Mouse (Mus musculus) embryo, embryonic 9.5 days (tissue): ENCODE results near the gene Gm49340.
"Not testable (repeated sequence)": the region's sequence is repeated elsewhere in the genome, so short reads cannot be mapped to it uniquely, and the experiment has no call there.

Experiments
- DNase-seq: peaks from one replicate; pipeline ENCODE4 v3.0.0-alpha.2; 2017; ENCODE audit errors: extremely low spot score

Gm49340 gene

DNA sequence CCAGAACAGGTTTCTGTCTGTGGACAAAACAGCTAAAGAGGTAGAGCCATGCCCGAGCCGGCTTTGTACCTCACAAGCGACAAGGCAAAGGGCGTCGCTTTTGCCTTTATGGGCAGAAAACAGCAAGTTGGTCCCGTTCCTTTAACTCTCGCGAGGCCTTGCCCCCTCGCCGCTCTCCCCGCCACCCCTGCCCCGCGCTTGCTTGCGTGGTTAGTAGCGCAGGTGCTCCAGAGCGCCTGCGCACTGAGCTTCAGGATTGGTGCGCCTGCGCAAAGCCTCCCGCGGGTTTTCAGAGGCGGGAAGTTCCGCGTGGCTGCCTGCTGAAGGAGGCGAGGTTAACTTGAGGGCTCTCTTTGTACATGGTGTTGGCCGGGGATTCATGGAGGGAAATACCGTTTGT lies at the start of gene Gm49340, which contains the start of the genes Aspa and Spata22:
TSS of gene Gm49340 (plus strand) at position 300 of the 400 bp plus-strand sequence.
TSS of gene Aspa (minus strand) at position 155 of the 400 bp plus-strand sequence.
TSS of gene Spata22 (plus strand) at position 300 of the 400 bp plus-strand sequence.
- no peak for DNase-seq

DNA sequence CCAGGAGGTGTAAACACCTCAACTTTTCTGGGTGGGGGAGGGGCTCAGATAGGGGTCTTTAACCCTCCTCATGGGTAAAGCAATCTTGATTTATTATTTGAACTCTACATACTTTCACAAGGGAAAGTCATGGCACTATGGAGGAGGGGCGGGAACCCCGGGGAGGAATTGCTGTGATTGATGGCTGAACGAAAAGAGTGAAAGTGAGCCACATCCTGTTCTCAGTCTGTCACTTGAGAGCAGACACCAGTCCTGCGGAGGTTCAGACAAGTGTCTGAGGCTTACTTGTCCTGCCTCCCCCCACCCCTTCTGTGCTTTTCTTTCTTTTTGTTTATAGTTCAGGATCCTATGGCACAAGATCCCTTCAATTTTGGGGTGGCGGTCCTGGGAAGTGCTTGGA lies 48.8 kb upstream of the Gm49340 start:
- peak; percentile 18 for DNase-seq

- peak; percentile 54 for DNase-seq
Observed at GRCm38 (mm10) chr11:73281528-73282027, 48.0 kb upstream of the Gm49340 start.

- no peak for DNase-seq
Observed at GRCm38 (mm10) chr11:73283369-73283768, 46.2 kb upstream of the Gm49340 start.

DNA sequence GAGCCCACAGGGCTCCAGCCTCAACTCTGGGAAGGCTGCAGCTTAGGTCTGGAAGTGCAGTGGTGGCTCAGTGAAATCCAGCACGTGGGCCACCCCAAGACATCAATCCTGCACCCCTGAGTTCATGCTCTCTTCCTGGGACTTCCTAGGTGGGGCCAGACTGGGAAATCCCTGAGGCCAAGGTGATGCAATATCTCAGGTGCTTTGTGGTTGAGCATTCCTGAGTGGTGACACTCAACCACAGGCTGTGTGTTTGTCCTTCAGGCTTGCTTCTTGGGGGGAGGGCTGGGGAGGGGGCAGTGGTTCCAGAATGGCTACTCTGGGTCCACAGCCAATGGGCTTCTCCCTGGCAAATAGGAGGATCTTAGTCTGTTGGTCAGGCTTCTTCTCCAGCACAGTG lies 45.6 kb upstream of the Gm49340 start:
- DNase-seq: no peak

GRCm38 (mm10) chr11:73284351-73284750 lies 45.2 kb upstream of the Gm49340 start:
- no peak for DNase-seq

DNA sequence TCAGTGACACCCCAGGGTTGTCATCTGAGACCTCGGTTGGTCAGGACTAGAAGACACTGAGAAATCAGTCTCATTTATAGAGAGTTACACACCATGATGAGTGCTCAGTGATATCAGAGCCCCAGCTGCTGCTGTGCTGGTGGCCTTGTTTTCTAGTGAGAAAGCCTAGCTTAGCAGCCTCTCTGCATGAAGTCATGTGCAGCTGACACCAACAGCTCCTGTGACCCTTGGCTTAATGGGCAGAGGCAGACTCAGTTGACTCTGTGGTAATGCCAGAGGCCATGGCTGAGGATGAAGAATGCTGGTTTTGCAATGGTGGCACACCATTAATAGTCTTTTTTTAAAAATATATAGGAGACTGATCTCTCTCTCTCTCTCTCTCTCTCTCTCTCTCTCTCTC lies 39.9 kb upstream of the Gm49340 start:
- no peak for DNase-seq

DNA sequence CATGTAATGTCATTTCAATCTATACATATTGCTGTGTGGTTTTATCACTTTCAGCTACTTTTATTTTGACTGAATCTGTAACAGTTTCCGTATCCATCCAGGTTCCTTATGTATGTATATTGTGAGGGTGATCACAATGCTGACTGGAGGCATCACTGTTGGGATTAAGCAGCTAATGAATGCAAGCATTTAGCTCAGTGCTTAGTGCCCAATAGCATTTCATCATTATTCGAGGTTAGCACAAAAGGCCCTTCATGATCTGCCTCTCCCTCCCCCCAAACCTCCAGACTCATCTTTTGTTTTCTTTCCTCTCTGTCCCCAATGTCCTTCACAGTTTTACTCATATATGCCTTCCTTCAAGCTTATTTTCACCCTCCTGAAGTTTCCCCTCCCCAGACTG lies 26.4 kb upstream of the Gm49340 start:
- DNase-seq: no peak

DNA sequence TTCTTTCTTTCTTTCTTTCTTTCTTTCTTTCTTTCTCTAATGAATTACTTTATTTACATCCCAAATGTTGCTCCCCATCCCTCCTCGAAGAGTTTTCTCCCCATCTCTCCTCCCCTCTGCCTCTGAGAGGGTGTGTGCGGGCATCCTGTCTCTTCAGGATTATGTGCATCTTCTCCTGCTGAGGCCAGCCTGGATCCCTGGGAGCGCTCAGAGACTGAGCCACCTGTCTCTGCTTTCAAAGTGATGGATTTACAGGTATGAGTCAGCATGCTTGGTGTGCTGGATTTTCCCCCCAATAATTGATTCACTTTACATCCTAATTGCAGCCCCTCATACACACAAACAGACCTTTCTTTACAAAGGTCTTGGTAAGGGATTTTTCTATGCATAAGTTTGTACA lies 13.6 kb upstream of the Gm49340 start:
- no peak for DNase-seq

- not testable (repeated sequence) for DNase-seq
Observed at GRCm38 (mm10) chr11:73318581-73318980, 11.0 kb upstream of the Gm49340 start.

GRCm38 (mm10) chr11:73321064-73321463 lies 8.5 kb upstream of the Gm49340 start:
- DNase-seq: not testable (repeated sequence)

GRCm38 (mm10) chr11:73323906-73324830 lies 5.4 kb upstream of the Gm49340 start:
- no peak for DNase-seq

- no peak for DNase-seq
Observed at GRCm38 (mm10) chr11:73326485-73326886, 3.1 kb upstream of the Gm49340 start.

DNA sequence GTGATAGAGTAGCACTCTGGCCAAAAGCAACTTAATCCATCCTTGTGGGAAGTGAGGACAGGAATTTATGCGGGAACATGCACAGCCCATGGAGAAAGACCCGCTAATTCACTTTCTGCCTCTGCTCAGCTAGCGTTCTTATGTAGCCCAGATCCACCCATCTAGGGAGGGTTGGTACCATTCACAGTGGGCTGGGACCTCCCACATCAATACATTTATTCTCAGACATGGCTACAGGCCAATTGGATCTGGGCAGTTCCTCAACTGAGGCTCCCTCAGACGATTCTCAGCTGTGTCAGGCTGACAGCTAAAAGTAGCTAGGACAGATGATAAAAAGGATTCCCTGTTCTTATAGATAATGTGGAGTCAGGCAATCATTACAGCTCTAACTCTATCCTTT lies 2.2 kb upstream of the Gm49340 start:
- no peak for DNase-seq

- no peak for DNase-seq
Observed at GRCm38 (mm10) chr11:73333357-73333756, 3.8 kb downstream of the Gm49340 start.

DNA sequence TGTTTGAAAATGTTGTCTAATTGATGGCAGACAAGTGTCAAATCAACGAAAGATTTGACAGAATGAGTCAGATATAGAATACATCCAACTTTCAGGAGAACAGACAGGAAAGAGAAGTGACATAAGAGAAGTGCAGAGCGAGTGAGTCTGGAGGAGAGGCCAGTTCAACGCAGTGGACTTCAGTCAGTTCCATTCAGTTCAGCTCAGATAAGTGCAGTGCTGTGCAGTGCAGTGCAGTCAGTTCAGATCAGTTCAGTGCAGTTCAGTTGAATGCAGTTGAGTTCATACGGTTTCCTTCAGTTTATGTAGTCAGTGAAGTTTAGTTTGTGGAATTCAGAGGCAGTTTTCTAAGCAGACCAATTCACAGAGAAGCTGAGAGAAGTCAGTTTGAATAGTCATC lies 7.4 kb downstream of the Gm49340 start:
- DNase-seq: no peak

DNA sequence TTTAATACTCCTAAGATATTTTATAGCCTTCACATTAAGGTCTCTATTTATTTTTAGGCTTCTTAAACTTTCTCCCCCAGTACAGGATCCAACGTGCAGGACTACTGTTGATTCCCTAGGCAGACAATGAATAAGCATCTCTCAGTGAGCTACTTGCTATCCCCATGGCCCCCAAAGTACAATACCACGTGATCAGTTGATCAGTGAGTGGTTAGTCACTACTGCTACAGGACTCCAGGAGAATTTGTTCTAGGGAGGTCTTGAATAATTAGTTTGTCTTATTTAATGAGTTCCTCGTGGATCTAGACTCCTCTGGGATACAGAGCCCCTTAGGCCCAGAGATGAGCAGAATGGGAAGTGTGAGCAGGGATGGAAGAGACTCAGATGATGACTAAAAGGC lies 20.9 kb downstream of the Gm49340 start, which contains the start of gene Olfr20:
TSS of gene Olfr20 (plus strand) at position 301 of the 400 bp plus-strand sequence.
- no peak for DNase-seq

DNA sequence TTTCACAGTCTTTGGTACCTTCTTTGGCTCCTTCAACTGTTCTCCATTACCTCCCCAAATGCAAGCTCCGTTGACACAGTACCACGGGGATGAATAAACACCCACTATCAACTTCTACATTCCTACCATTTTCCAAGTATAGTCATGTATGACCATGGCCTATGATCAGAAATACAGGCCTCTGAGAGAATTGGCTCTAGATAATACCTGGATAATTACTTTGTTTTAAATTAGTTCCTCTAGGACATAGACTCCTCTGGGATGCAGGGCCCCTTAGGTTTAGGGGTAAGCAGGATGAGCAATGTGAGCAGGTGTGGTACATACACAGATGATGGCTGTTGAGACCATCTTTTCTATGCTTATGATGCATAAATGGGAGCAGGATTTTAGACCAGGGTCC lies 41.4 kb downstream of the Gm49340 start, which contains the start of gene Olfr376:
TSS of gene Olfr376 (plus strand) at position 301 of the 400 bp plus-strand sequence.
- DNase-seq: no peak

DNA sequence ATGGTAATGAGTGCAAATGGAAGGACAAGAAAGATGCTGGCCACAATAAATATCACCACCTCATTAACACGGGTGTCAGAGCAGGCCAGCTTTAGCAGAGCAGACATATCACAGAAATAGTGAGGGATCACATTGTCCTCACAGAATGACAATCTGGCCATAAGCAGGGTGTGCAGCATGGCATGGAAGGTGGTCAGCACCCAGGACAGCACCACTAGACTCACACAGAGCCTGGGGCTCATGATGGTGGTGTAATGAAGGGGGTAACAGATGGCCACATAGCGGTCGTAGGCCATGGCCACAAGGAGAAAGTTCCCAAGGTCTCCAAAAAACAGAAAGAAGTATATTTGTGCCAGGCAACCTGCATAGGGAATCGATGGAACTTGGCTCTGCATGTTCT lies 65.8 kb downstream of the Gm49340 start:
- no peak for DNase-seq

GRCm38 (mm10) chr11:73399514-73399913 lies 70.0 kb downstream of the Gm49340 start, which contains the start of gene Olfr1:
Gene Olfr1 (minus strand): TSS chr11:73399614.
- no peak for DNase-seq
